Mouse (Mus musculus) ovary, postnatal 14 days (tissue): ENCODE data around the gene Tomm40.

Experiments used
- DNase-seq: peaks from one replicate; pipeline ENCODE4 v3.0.0; 2022; ENCODE audit warnings: low spot score

The Tomm40 gene

DNA sequence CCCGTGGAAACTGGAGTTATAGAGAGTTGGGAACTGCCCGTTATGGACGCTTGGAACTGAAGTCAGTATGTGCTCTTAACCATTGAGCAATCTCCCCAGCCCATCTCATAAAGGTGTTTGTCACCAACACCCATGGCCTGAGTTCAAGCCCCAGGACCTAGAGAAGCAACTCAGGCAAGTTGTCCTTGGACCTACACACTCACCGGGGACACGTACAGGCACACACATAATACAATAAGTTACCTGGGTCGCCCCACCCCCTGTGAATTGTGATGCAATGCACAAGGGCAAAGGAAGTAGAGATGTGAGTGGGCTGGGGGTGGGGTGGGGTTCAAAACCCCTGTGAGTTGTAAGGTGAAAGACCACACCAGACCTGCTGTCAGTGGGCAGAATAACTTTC is 28.7 kb downstream of the Tomm40 start:
- DNase-seq: no peak

DNA sequence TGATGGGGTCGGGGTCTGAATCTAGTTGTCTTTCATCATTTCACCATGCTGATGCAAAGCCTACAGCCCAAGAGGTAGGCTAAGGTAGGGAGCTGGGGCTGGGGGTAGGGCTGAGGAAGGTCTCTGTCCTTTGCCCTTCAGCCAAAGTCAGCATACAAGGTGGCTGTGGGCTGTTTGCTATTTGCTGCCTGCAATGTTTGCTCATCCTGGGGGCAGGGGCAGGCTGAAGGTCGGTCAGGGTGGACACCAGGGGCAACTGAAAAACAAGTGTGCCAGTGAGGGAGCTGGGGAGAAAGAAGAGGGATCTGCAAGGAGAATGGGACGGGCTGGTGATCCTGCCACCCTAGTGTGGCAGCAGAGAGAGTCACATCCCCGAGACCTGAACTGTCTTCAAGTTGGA is 29.9 kb downstream of the Tomm40 start:
- DNase-seq: no peak

DNA sequence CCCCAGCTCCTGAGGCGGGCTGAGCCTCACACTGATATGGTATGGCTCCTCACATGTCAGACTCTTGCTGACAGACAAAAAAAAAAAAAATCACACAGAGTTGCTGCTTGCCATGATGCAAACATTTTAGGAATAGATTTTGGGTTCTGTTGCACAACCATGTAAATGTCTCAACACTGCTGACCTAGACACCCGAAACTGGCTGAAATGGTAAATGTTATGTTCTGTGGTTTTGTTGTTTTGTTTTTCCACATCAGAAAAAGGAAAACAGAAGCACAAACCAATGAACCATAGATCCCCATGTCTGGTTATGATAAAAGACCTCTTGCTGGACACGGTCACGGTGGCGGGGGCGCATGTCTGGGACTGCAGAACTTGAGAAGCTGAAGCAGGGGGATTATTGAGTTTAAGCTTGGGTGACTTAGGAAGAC is 31.5 kb downstream of the Tomm40 start:
- no peak for DNase-seq

- DNase-seq: no peak
Measured at GRCm38 (mm10) chr7:19682979-19683378, 32.3 kb downstream of the Tomm40 start.

DNA sequence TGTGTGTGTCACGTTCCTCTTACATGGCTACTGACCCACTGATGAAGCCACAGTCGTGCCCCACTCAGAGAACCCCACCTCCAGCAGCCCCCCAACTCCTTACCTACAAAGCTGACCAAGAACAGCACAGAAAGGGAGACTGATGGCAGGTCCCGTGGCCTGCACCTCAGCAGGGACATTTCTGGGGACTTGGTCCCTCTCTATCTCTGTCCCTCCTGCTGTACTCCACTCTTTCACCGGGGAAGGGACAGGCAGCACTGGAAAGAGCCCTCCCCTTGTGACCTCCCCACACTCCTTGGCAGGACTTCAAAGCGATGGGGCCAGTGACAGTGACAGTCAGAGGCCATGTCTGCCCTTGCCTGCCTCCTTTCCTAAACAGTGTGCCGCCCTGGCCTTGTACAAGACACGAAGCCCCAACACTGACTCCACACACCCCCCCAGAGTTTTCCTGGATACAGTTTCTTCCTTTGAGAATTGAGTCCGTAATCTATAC is 34.0 kb downstream of the Tomm40 start, which contains the start of the genes Gm44805 and Apoc4:
Gene Gm44805 (minus strand): TSS at position 222 of the 493 bp plus-strand sequence.
Gene Apoc4 (minus strand): TSS at position 278 of the 493 bp plus-strand sequence.
- DNase-seq: no peak

DNA sequence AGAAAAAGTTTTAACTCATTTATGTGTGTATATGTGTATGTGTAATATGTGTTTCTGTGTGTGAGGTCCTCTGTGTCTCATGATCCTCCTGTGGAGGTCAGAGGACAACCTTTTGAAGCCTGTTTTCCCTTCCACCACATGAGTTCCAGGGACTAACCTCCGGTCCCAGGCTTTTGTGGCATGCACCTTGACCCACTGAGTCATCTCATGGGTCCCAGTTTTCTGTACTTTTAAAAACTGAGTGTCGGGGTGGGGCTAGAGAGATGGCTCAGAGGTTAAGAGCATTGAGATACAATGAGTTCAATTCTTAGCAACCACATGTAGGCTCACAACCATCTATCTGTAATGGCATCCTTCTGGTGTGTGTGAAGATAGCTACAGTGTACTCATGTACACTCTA is 34.5 kb downstream of the Tomm40 start:
- no peak for DNase-seq

DNA sequence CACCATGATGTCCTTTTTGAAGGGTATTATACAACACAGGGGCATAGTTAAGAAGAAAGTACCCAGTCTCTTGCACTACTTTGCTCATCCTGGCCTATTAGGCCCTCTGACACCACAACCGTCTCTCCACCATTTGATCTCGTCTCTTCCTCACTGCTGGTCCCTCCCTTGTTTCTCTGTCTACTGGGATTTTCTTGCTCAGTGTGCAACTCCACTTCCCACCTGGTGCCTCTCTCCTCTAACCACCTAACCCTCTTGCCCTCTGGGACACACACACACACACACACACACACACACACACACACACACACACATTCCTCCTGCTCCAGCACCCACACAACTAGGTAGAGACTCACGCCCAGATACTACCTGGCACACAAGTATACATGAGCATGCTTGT is 36.3 kb downstream of the Tomm40 start:
- DNase-seq: no peak

GRCm38 (mm10) chr7:19677872-19678271 is 37.4 kb downstream of the Tomm40 start, which contains the start of gene Apoc2:
Gene Apoc2, minus strand, starts transcription at chr7:19677941.
- DNase-seq: no peak

- no peak for DNase-seq
Measured at GRCm38 (mm10) chr7:19676662-19677061, 38.6 kb downstream of the Tomm40 start.

DNA sequence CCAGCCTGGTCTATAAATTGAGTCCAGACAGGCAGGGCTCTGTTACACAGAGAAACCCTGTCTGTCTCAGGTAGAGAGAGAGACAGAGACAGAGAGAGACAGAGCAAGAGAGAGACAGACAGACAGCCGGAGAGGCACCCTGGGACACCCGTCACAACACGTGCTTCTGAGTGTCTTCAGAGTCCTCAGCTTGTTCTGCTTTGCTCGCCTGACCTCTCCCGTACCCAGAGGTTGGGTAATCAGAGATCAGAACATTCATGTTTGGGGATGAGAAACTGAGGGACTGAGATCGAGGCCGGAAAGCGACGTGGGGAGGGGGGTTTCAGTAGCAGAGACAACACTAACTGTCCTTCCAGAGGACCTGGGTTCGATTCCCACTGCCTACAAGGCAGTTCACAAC is 39.4 kb downstream of the Tomm40 start:
- DNase-seq: no peak

DNA sequence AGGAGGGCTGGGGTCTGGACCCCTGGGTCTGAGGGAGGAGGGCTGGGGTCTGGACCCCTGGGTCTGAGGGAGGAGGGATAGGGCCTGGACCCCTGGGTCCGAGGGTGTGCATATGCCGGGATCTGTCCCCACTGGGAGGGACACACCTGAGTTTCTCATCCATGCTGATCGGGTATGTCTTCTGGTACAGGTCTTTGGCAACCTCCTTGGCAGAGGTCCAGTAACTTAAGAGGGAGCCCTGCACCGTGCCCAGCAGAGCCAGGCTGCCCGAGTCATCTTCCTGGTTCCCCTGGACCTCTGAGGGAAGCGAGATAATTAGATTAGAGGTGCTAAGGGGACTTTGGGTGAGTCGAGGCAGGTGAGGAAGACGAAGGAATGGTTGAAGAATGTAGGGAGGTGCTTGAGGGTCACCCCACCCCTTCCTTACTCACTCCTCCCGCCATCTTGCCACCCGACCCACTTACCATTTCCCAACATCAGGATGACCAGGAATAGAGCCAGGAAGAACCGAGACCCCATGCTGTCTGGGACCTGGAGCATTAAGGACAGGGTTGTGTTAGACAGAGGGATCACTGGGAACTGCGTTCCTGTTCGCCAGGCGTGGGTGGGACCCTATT is 42.0 kb downstream of the Tomm40 start:
- no peak for DNase-seq

DNA sequence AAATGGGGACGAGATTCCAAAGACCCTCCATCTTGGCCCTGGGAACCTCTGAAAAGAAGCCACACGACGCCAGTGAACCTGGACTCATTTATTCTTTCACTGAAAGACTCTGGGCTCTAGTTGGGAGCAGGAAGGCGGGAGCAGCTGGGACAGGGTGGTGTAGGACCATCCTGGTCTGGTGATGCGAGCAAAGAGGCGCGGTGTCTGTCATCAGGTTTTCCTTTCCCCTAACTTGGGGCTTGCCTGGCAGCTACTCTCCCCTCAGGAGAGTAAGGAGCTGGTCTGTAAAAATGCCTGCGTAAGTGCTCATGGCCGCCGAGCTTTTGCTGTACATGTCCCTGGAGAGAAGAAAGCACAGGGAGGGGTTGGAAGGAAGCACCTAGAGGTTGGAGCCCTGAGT is 43.7 kb downstream of the Tomm40 start:
- DNase-seq: no peak

DNA sequence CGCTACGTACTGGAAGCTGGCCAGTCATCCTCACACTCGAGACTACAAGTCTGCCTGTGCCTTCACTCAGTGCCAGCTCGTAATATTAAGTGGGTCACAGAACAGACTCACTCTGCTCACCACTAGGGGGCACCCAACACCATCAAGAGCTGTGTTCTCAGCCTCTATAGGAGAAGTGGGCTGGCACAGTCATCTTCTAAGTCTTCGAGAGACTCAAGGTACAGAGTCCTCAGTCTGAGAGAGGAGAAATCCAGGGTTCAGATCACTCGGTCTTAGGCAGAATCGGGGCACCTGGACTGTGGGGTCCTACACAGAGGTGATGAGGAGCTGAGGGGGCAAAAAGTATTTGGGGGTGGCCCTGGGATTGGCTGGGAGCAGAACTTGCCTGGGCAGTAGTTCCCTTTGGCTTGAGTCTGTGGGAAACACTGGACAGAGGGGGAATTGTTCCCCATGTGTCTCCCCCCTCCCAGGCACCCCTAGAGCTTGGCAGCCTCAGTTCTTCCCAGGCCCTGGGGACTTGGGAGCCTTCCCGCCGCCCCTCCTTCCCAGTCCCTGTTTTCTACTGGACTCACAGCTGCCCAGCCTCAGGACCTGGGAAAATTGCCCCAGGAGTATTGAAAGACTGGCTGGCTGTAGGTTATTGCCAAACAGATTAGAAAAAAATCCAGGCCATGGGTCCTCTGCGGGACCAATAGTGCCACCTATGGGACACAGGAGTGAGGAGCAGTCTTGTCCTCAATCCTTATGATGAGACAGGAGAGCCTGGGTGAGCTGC is 46.1 kb downstream of the Tomm40 start:
- DNase-seq: peak; percentile 87

- DNase-seq: no peak
Measured at GRCm38 (mm10) chr7:19667434-19667833, 47.8 kb downstream of the Tomm40 start.

GRCm38 (mm10) chr7:19666750-19667149 is 48.5 kb downstream of the Tomm40 start:
- no peak for DNase-seq

- peak; percentile 94 for DNase-seq
Measured at GRCm38 (mm10) chr7:19664955-19665841, 50.0 kb downstream of the Tomm40 start, which contains the start of gene Clptm1. Gene Clptm1, minus strand, starts transcription at chr7:19665033.

GRCm38 (mm10) chr7:19664455-19664954 is 50.7 kb downstream of the Tomm40 start:
- DNase-seq: no peak

DNA sequence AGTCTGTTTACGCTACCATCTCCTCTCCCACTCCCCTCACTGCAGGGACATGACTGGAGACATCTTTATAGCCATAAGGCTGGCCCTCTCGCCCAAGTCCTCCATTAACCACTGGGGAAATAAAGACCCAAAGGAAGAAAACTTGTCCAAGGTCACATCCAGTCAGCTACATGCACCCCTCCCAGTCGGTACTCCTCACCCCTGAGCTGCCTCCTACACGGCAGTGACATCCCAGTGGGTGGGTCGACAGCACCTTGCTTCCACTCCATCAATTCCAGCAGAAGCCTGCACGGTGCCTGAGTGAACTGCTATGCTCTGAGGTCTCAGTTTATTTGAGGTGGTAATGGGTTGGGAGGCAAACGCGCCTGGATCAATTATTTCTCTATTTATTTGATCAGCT is 51.3 kb downstream of the Tomm40 start:
- DNase-seq: no peak

- no peak for DNase-seq
Measured at GRCm38 (mm10) chr7:19652614-19653013, 62.6 kb downstream of the Tomm40 start.
